Mouse (Mus musculus) embryo, embryonic 10.5 days (tissue): Measurements from ENCODE around the gene Pex5l.

Source experiments
- DNase-seq: peaks from one replicate; pipeline ENCODE4 v3.0.0-alpha.2; 2015; ENCODE audit warnings: low spot score

The Pex5l gene

DNA sequence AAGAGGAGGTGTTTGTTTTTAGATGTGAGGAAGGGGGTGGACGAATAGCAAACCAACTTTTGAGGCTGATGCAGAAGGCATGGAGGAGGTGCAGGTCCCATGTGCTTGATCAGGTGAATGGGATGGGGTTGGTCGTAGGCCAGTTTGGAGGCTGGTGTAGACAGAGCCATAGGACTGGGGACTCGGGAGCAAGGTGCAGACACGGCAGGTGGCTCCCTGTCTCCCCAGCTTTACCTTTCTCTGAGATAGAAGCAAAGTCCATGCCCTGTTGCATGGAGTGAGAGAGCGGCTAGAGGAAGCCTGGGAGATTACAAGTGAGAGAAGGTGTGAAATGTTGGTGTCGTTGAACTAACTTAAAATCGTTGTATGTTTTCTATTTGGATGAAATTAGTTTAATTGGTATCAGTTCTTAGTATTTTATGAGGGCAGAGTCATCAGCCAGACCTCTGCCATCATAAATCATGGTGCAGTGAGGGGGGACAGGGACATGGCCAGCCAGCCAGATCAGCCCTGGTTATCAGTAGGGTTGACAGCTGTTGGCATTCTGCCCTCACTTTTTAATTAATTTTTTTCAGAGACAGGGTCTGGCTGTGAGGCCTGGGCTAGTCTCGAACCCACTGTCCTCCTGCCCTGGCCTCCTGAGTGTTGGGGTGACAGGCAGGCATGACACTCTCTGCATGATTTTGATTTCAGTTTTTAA, 203.1 kb downstream of the Pex5l start:
- DNase-seq = no peak

DNA sequence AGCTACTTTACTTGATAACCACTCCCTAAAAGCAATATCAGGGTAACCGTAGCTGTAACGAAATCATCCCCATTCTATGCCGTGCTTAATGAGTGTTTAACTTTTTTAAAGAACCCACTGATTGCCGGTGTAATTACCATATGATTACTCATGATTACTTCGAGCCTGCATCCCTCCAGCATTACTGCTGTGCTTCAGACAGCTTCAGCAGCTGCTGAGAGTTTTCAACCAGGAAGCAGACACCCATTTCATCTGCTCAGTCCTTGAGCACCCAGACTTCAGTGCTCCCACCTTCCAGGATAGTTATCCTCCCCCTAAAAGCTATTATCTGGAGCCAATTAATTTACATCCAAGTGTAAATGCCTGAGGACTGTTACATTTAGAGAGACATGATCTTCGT, 218.9 kb downstream of the Pex5l start:
- no peak for DNase-seq

- peak; percentile 80 for DNase-seq
Measured at GRCm38 (mm10) chr3:32910071-32910551, 232.9 kb downstream of the Pex5l start.

DNA sequence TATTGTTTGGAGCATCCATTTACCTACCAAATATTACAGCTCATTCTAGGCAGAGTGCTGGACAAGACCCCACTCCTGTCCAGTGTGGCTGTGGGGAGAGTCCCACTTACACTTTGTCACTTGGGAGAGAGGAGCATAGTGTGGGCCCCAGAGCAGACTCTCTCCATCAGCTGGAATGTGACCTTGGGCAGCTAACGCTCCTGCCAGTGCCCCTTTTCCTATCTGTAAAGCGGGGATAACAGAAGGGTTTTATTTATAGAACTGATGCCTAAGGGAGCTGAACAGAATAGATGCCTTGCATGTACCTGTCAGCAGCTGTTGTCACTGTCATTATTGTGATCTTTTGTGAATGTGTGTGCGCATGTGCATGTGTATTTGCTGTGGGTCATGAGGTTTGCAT, 234.6 kb downstream of the Pex5l start:
- DNase-seq = no peak

DNA sequence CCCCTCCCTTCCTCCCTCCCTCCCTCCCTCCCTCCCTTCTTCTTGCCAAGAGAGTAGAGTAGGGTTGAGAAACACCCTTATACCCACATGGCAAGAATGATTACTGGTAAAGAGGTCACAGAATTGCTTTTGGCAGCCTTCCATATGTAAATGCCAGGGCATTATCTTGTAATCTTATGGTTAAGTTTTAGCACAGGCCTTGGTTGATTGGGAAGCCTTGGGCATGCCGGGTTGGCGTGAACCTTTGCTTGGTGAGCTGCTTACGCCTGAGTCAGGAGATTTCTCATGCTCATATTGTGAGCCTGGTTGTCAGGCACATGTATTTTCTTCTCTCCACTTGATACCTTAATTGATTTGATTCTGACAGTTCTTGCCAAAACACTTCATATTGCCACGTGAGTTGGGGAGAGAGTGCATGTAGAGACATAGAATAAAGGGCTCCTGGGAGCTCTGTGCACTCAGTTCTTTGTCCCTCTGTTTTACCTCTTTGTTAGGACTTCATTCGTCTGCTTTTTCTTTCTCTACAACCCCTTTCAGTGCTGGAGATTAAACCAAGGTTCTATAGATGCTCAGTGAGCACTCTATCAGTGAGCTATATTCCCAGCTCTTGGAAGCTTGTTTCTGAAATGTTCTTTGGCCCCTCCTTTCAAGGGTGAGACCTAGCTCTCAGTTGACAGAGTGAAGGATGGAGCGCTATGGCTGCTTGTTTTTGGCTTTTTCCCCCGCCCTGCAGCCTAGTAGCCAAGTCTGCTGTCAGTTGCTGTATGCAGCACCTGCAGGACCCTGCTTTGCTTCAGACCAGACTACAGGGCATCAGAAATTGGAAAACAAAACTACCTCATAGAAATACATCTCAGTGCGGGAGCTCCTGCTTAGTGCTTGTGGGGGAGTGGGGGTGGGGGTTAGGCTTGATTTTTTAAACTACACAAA, 236.9 kb downstream of the Pex5l start:
- no peak for DNase-seq

- peak; percentile 6 for DNase-seq
Measured at GRCm38 (mm10) chr3:32904599-32904998, 238.4 kb downstream of the Pex5l start.

DNA sequence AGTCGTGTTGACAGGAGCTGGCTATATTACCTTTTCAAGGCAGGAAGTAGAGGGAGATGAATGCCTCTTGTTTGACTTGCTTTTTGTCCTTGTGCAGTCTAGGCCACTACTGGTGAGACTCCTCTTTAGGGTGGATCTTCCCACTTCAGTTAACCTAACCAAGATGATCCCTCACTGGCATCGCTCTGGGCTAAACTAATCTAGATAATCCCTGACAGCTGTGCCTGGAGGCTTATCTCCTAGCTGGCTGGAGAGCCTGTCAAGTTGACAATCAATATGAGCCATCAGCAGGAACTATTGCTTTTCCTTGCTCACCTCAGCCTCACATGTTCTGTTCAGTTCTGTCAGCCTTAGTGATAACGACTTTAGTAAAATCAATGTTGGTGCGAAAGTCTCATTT, 239.6 kb downstream of the Pex5l start:
- peak; percentile 14 for DNase-seq
